Comparison of ENCODE assay signal across 8 mouse cellular contexts in the genomic region with DNA sequence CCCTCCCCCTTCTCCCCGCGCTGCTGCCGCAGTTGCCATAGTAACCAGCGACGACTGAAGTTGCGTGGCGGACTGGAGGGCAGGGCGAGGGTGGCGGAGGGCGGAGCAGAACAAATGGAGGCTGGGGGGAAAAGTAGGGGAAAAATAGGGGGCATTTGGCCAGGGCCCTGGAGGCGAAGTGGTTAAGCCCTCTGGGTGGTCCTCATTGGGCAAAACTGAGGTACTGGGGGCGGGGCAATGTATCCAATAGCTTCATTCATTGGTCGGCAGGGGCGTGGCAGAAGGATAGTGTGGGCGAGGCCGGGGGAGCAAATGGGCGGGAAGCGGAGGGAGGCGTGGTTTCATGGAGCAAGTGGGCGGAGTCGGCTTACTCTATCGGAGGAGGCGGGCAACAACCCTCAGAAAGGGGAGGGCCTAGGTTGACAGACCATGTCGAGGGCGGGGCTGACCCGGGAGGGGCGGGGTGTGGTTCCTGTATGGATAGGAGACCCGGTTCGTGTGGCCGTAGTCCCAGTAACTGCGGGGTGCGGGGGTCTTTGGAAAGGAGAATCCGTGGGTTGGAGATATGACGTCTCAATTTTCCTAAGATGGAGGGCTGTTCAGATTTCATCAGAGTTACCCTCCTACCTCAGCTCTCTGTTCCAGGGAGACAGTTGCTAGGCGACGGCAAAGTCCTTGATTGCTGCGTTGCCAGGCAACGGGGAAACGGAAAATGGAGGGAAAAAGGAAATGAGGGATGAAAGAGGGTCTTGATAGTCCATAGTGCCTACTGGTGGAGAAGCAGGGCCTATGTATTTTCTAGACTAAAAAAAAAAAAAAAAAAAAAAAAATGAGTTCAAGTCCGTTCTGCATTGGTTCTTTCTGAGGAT. TPM values are rescaled to one million over a fixed set of nuclear protein-coding genes. Genes with fewer than 3 reads are reported as not detected.
DNase-seq lines count a peak whose midpoint lies in the region; ATAC-seq and TF ChIP-seq lines count a peak whose summit lies in the region.

No protein-coding gene starts in this region.

- no peak for TF ChIP-seq CTCF in lung, adult 2 months (IDR thresholded peaks at IDR 0.05; ENCODE audit: insufficient read depth, low read length)

- peak; percentile 79 for ATAC-seq in forebrain, embryonic 14.5 days
- peak; percentile 66 for ATAC-seq in neutrophil, adult 5-6 weeks (ENCODE audit: extremely low read depth, insufficient number of reproducible peaks, low FRiP score, poor library complexity, severe bottlenecking)

- no peaks in the 10 kb centered on the region for H3K9me3 ChIP-seq in forebrain, embryonic 14.5 days (replicated peaks; ENCODE audit: control insufficient read depth, low read length)

- H3K4me2 ChIP-seq in forebrain, embryonic 14.5 days (ENCODE audit: low read length), result peak overlapping the region; percentile 79

- no peaks in the 10 kb centered on the region for H3K27me3 ChIP-seq in forebrain, embryonic 14.5 days (replicated peaks; ENCODE audit: control insufficient read depth, insufficient read depth, low read length)

- H3K36me3 ChIP-seq in forebrain, embryonic 14.5 days (ENCODE audit: control insufficient read depth, insufficient read depth, low read length), result no peaks in the 10 kb centered on the region

- peak overlapping the region; percentile 90 for H3K27ac ChIP-seq in forebrain, embryonic 14.5 days (ENCODE audit: low read depth, low read length)

- no peak for TF ChIP-seq POLR2A in lung, adult 2 months (IDR thresholded peaks at IDR 0.05; ENCODE audit: borderline replicate concordance, extremely low read depth, low read depth, low read length)

- 1% methylated on average over 39 of the region's 40 CpGs for WGBS in forebrain, embryonic 14.5 days
- WGBS in lung, adult 2 months, result 3% methylated on average over 40 of the region's 40 CpGs

- H3K4me1 ChIP-seq in forebrain, embryonic 14.5 days (ENCODE audit: control insufficient read depth, insufficient read depth, low read length), result peaks cover 61% of the 10 kb centered on the region
- peaks cover 4% of the 10 kb centered on the region for H3K4me1 ChIP-seq in lung, adult 2 months (ENCODE audit: control insufficient read depth, insufficient read depth, low read length)

- peak overlapping the region; percentile 66 for H3K4me3 ChIP-seq in forebrain, embryonic 14.5 days (ENCODE audit: low read depth, low read length)
- peak overlapping the region; percentile 75 for H3K4me3 ChIP-seq in lung, adult 2 months (replicated peaks; ENCODE audit: extremely low read depth, low read depth, low read length)

- intact Hi-C loops in heart, postnatal 25 days (cut with DNase I), result no loop called here

- H3K9ac ChIP-seq in forebrain, embryonic 14.5 days (ENCODE audit: low read length), result peak overlapping the region; percentile 94

- peak; percentile 99 for DNase-seq in ES-CJ7 (ENCODE audit: low read depth, low spot score)
- peak; percentile 98 for DNase-seq in cerebellum, adult 11 months
- peak; percentile 100 for DNase-seq in forebrain, embryonic 14.5 days (ENCODE audit: low spot score)
- DNase-seq in heart, postnatal 25 days (ENCODE audit: low spot score), result peak; percentile 89
- peak; percentile 96 to 98 for DNase-seq in layer of hippocampus, adult 18-20 months (ENCODE audit: low spot score in 2 of 2)
- DNase-seq in lung, adult 2 months, result peak; percentile 92
- peak; percentile 85 to 90 for DNase-seq in thymus, adult 18-20 months

RNA-seq across cellular contexts. Expression of gene Dlg4, which starts 4.8 kb away (rescaled TPM):
- 19.3 and 21.0 TPM in 2 replicates for polyA plus RNA-seq in forebrain, embryonic 14.5 days (2014; fragmentation: Nextera tagmentation; extraction: Ambion mirVana)
- 1 to 10 TPM; 6.6 to 8.1 TPM for total RNA-seq in heart, postnatal 25 days (2021)
- 100 to 1,000 TPM; 846 to 862 TPM for total RNA-seq in layer of hippocampus, adult 18-20 months (2021)
- 28.0 and 33.7 TPM in 2 replicates for polyA plus RNA-seq in lung, adult 2 months (2012; rRNA removed)
- total RNA-seq in neutrophil, adult 5-6 weeks (2017), result 2.4 and 2.9 TPM in 2 replicates

RNA-seq across cellular contexts. Expression of gene Acadvl, which starts 6.3 kb away (rescaled TPM):
- polyA plus RNA-seq in forebrain, embryonic 14.5 days (2014; fragmentation: Nextera tagmentation; extraction: Ambion mirVana), result 53.3 and 58.4 TPM in 2 replicates
- total RNA-seq in heart, postnatal 25 days (2021), result 1,000 to 10,000 TPM; 1,206 to 1,290 TPM
- total RNA-seq in layer of hippocampus, adult 18-20 months (2021), result 10 to 100 TPM; 56.4 to 67.1 TPM
- 63.1 and 88.6 TPM in 2 replicates for polyA plus RNA-seq in lung, adult 2 months (2012; rRNA removed)
- 45.2 and 46.7 TPM in 2 replicates for total RNA-seq in neutrophil, adult 5-6 weeks (2017)

RNA-seq across cellular contexts. Expression of gene Dvl2, which starts 21.1 kb away (rescaled TPM):
- polyA plus RNA-seq in forebrain, embryonic 14.5 days (2014; fragmentation: Nextera tagmentation; extraction: Ambion mirVana), result 19.7 and 25.7 TPM in 2 replicates
- 1 to 10 TPM; 3.9 to 5.2 TPM for total RNA-seq in heart, postnatal 25 days (2021)
- 10 to 100 TPM; 33.0 to 38.7 TPM for total RNA-seq in layer of hippocampus, adult 18-20 months (2021)
- 16.7 and 20.8 TPM in 2 replicates for polyA plus RNA-seq in lung, adult 2 months (2012; rRNA removed)
- total RNA-seq in neutrophil, adult 5-6 weeks (2017), result 41.0 and 41.7 TPM in 2 replicates

RNA-seq across cellular contexts. Expression of gene Phf23, which starts 25.9 kb away (rescaled TPM):
- 49.4 and 49.6 TPM in 2 replicates for polyA plus RNA-seq in forebrain, embryonic 14.5 days (2014; fragmentation: Nextera tagmentation; extraction: Ambion mirVana)
- 10 to 100 TPM; 22.6 to 25.3 TPM for total RNA-seq in heart, postnatal 25 days (2021)
- 10 to 100 TPM; 50.3 TPM for total RNA-seq in layer of hippocampus, adult 18-20 months (2021)
- 15.0 and 22.9 TPM in 2 replicates for polyA plus RNA-seq in lung, adult 2 months (2012; rRNA removed)
- 74.4 and 80.3 TPM in 2 replicates for total RNA-seq in neutrophil, adult 5-6 weeks (2017)

RNA-seq across cellular contexts. Expression of gene Gabarap, which starts 30.6 kb away (rescaled TPM):
- polyA plus RNA-seq in forebrain, embryonic 14.5 days (2014; fragmentation: Nextera tagmentation; extraction: Ambion mirVana), result 701 and 779 TPM in 2 replicates
- 100 to 1,000 TPM; 274 to 291 TPM for total RNA-seq in heart, postnatal 25 days (2021)
- total RNA-seq in layer of hippocampus, adult 18-20 months (2021), result 100 to 1,000 TPM; 238 to 240 TPM
- polyA plus RNA-seq in lung, adult 2 months (2012; rRNA removed), result 333 and 615 TPM in 2 replicates
- total RNA-seq in neutrophil, adult 5-6 weeks (2017), result 397 and 455 TPM in 2 replicates

Comparison
In these comparisons a context has a peak if more than half of its experiments do, and no peak if none do; other contexts are left out.
1. Peak in every context shown above with its lines: DNase-seq, ATAC-seq, H3K4me3 ChIP-seq and H3K27ac ChIP-seq.
2. RNA of gene Dlg4, which starts 4.8 kb away (total RNA-seq): 846 to 862 TPM in layer of hippocampus, adult 18-20 months; 6.6 to 8.1 TPM in heart, postnatal 25 days and 2.4 to 2.9 TPM in neutrophil, adult 5-6 weeks; every median in the first group is over 10 times any median in the second.
3. RNA of gene Acadvl, which starts 6.3 kb away (total RNA-seq): 1,206 to 1,290 TPM in heart, postnatal 25 days; 56.4 to 67.1 TPM in layer of hippocampus, adult 18-20 months and 45.2 to 46.7 TPM in neutrophil, adult 5-6 weeks; every median in the first group is over 10 times any median in the second.